Mouse (Mus musculus): ENCODE measurements around the gene Brms1. TPM values are rescaled to one million over a fixed set of nuclear protein-coding genes. Genes with fewer than 3 reads are reported as not detected.

Gene Brms1
- polyA plus RNA-seq, 1 experiment from 2014 or later: 33.2 TPM

DNA sequence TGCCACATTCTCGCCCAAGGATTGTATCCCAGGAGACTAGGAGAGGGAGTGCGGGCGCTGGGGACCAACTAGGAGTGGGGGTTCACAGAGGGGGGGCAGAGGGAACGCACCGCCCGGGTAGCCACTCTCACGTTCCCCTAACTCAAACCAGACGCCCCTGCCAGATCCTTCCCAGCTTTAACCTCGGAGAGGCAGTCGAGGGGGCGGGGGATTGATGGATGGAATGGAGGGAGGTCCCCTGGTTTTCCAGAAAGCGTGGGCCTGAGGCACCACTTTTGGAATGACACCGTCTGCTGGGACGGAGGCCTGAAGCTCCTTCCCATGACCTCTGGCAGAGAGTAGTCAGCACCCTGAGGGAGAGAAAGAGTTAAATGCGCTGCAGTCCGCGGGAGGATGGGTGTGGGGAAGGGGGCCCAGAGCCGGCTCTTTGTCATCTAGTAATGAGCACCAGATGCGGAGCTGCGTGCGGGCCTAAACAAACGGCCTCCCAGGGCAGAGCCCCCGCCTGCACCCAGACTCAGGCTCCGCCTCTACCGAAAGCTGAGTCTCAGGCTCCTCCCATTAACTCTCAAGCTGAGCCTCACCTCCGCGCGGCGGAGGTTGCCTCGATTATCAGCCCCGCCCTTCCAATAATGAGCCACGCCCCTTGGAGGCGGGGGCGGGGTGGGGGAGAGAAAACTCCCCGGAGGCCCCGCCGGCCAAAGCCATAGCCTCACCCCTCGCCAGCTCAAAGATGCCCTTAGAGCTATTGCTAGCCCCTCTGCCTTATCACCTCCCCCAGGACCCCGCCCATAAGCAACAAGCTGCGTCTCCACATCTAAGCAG lies 30.6 kb downstream of the Brms1 start:
- peak overlapping the region; percentile 63 for H3K27ac ChIP-seq (ENCODE audit: low read depth, low read length)
- H3K9ac ChIP-seq (ENCODE audit: low read depth, low read length): 0 out of 2 replicates have a peak overlapping the region, but pooled peaks have one; percentile 4
- H3K36me3 ChIP-seq (ENCODE audit: control insufficient read depth, insufficient read depth): no peaks in the 10 kb centered on the region
- TF ChIP-seq CTCF (IDR thresholded peaks at IDR 0.05; ENCODE audit: low read depth): no peak
- H3K4me2 ChIP-seq (replicated peaks; ENCODE audit: low read depth): peak overlapping the region; percentile 65
- peak; percentile 77 for ATAC-seq
- peaks cover 32% of the 10 kb centered on the region for H3K27me3 ChIP-seq (replicated peaks; ENCODE audit: control insufficient read depth, insufficient read depth, low read length)
- H3K4me3 ChIP-seq (ENCODE audit: low read depth, low read length): peak overlapping the region; percentile 38
- H3K9me3 ChIP-seq (ENCODE audit: control insufficient read depth): no peaks in the 10 kb centered on the region
- no peaks in the 10 kb centered on the region for H3K4me1 ChIP-seq (replicated peaks; ENCODE audit: control insufficient read depth, insufficient read depth, low read length)
- WGBS: 2% methylated on average over 40 of the region's 40 CpGs

DNA sequence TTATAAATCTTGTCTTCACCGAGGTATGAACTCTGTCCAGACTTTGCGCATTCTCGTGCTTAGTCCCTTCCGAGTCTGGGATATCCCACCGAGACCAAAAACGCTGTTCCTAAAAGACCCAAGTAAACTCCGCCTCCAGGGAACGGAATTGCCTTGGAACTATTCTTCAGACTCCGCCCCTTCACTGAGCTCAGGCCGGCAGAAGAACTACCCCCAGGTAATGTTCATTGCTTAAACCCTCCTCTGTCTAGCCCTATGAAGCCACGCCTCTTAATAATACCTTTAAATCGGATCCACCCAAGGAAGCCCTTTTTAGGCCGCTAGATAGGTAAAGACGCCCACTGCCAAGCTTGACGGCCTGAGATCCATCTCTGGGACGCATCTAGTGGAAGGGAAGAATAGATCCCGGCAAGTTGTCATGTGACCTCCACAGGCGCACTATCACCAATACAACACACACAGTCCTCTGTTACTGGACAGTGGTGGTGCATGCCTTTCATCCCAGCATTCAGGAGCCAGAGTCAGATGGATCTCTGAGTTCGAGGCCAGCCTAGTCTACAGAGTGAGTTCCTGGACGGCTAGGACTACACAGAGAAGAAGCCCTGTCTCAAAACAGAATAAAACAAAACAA lies 31.4 kb downstream of the Brms1 start:
- Histone ChIP-seq H3K27me3 (replicated peaks; ENCODE audit: control insufficient read depth, insufficient read depth, low read length) (peaks cover 24% of the 10 kb centered on the region), H3K4me2 (replicated peaks; ENCODE audit: low read depth) (peak overlapping the region; percentile 65), H3K27ac (ENCODE audit: low read depth, low read length) (peak overlapping the region; percentile 6; the same call in 1 of the 2 replicates), H3K36me3 (ENCODE audit: control insufficient read depth, insufficient read depth) (no peaks in the 10 kb centered on the region), H3K4me1 (replicated peaks; ENCODE audit: control insufficient read depth, insufficient read depth, low read length) (no peaks in the 10 kb centered on the region), H3K9me3 (ENCODE audit: control insufficient read depth) (no peaks in the 10 kb centered on the region), H3K4me3 (ENCODE audit: low read depth, low read length) (peak overlapping the region; percentile 38), H3K9ac (ENCODE audit: low read depth, low read length) (no peak overlapping the region)
- WGBS: 3% methylated on average over 20 of the region's 20 CpGs
- ATAC-seq: peak; percentile 19; the same call in 1 of the 2 replicates
- TF ChIP-seq CTCF (IDR thresholded peaks at IDR 0.05; ENCODE audit: low read depth): peak; percentile 12; the same call in 1 of the 2 replicates

DNA sequence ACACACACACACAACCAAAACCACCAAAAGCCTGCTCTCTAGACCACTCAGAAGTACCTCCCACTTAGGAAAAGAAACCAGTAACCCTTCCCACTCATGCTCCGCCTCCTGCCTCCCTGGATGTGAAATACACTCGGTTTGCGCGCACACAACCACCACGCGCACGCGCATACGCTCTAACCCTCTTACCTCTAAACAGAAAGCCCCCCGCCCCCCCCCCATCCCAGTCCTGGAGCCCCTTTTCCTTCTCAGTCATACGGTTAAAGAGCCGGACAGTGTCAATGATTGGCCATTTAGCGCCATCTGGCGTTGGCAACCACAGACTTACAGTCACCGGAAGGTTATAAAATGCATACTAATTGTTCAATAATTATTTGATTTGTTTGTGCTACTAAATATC lies 31.9 kb downstream of the Brms1 start:
- Histone ChIP-seq H3K9ac (ENCODE audit: low read depth, low read length) (no peak overlapping the region), H3K27ac (ENCODE audit: low read depth, low read length) (no peak overlapping the region), H3K4me3 (ENCODE audit: low read depth, low read length) (peak overlapping the region; percentile 38), H3K27me3 (replicated peaks; ENCODE audit: control insufficient read depth, insufficient read depth, low read length) (peaks cover 21% of the 10 kb centered on the region), H3K4me2 (replicated peaks; ENCODE audit: low read depth) (peak overlapping the region; percentile 65), H3K9me3 (ENCODE audit: control insufficient read depth) (no peaks in the 10 kb centered on the region), H3K4me1 (replicated peaks; ENCODE audit: control insufficient read depth, insufficient read depth, low read length) (no peaks in the 10 kb centered on the region), H3K36me3 (ENCODE audit: control insufficient read depth, insufficient read depth) (no peaks in the 10 kb centered on the region)
- no peak for ATAC-seq
- WGBS: 2% methylated on average over 15 of the region's 15 CpGs
- peak; percentile 77 for TF ChIP-seq CTCF (IDR thresholded peaks at IDR 0.05; ENCODE audit: low read depth)

DNA sequence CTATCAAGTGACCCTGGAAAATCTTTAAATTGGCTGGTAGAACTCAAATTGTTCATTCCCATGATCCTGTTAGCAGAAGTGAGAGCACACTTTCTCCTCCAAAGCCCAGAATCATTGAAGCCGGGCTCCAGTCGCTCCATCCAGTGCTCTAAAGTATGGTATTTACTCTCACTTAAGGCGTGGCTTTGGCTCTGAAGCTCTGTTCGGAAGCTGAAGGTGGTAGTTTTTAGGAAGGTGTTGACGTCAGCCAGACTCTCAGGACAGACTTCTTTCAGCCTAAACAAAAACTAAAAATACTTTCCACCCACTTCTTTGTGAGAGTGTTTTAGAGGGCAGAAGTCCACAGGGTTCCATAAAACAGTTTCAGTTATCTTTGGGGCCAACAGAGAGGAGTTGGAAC lies 32.4 kb downstream of the Brms1 start:
- H3K4me2 ChIP-seq (replicated peaks; ENCODE audit: low read depth): peak overlapping the region; percentile 65
- no peak overlapping the region for H3K9ac ChIP-seq (ENCODE audit: low read depth, low read length)
- H3K36me3 ChIP-seq (ENCODE audit: control insufficient read depth, insufficient read depth): no peaks in the 10 kb centered on the region
- ATAC-seq: no peak
- WGBS: 18% methylated on average over 5 of the region's 5 CpGs
- no peak for TF ChIP-seq CTCF (IDR thresholded peaks at IDR 0.05; ENCODE audit: low read depth)
- H3K27ac ChIP-seq (ENCODE audit: low read depth, low read length): no peak overlapping the region
- H3K27me3 ChIP-seq (replicated peaks; ENCODE audit: control insufficient read depth, insufficient read depth, low read length): peaks cover 17% of the 10 kb centered on the region
- no peaks in the 10 kb centered on the region for H3K4me1 ChIP-seq (replicated peaks; ENCODE audit: control insufficient read depth, insufficient read depth, low read length)
- peak overlapping the region; percentile 38; the same call in 1 of the 2 replicates for H3K4me3 ChIP-seq (ENCODE audit: low read depth, low read length)
- no peaks in the 10 kb centered on the region for H3K9me3 ChIP-seq (ENCODE audit: control insufficient read depth)

DNA sequence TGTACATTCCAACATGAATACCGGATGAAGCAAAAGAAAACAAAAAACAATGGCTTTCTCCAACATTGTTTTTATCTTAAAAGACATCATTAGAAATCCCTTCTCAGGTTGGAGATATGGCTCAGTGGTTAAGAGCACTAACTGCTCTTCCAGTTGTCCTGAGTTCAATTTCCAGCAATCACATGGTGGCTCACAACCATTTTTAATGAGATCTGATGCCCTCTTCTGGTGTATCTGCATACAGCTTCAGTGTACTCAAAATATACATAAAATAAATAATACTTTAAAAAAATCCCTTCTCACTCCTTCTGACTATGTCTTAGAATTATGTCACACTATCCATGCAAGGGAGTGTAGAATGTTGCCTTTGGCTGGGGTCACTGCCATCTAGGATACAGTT lies 38.1 kb downstream of the Brms1 start:
- H3K36me3 ChIP-seq (ENCODE audit: control insufficient read depth, insufficient read depth): no peaks in the 10 kb centered on the region
- H3K4me2 ChIP-seq (replicated peaks; ENCODE audit: low read depth): no peak overlapping the region
- H3K4me1 ChIP-seq (replicated peaks; ENCODE audit: control insufficient read depth, insufficient read depth, low read length): no peaks in the 10 kb centered on the region
- H3K27ac ChIP-seq (ENCODE audit: low read depth, low read length): no peak overlapping the region
- 100% methylated on average over 1 of the region's 1 CpGs for WGBS
- peaks cover 37% of the 10 kb centered on the region for H3K27me3 ChIP-seq (replicated peaks; ENCODE audit: control insufficient read depth, insufficient read depth, low read length)
- H3K9ac ChIP-seq (ENCODE audit: low read depth, low read length): no peak overlapping the region
- H3K9me3 ChIP-seq (ENCODE audit: control insufficient read depth): no peaks in the 10 kb centered on the region
- ATAC-seq: no peak
- H3K4me3 ChIP-seq (ENCODE audit: low read depth, low read length): no peak overlapping the region
- TF ChIP-seq CTCF (IDR thresholded peaks at IDR 0.05; ENCODE audit: low read depth): peak; percentile 31; the same call in 1 of the 2 replicates

DNA sequence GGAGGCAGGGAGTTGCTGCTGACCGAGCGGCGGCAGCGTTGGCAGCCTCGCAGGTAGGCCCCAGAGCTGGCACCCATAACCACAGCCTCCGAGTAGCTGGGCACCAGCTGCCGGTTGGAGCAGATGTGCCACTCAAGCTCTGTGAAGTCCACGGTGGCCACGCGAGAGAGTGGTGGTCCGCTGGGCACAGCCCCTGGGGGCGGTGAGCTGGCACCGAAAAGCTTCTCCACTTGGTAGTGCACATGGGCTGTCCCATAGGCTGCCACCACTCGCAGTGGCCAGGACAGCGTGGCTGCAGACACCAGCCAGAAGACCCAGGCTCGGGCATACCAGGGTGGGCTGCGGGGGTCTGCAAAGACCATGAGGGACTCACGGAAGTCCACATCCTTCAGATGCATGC lies 40.9 kb downstream of the Brms1 start:
- Histone ChIP-seq H3K4me2 (replicated peaks; ENCODE audit: low read depth) (no peak overlapping the region), H3K4me1 (replicated peaks; ENCODE audit: control insufficient read depth, insufficient read depth, low read length) (no peaks in the 10 kb centered on the region), H3K27me3 (replicated peaks; ENCODE audit: control insufficient read depth, insufficient read depth, low read length) (peaks cover 58% of the 10 kb centered on the region), H3K9ac (ENCODE audit: low read depth, low read length) (no peak overlapping the region), H3K36me3 (ENCODE audit: control insufficient read depth, insufficient read depth) (no peaks in the 10 kb centered on the region), H3K4me3 (ENCODE audit: low read depth, low read length) (no peak overlapping the region), H3K27ac (ENCODE audit: low read depth, low read length) (no peak overlapping the region), H3K9me3 (ENCODE audit: control insufficient read depth) (no peaks in the 10 kb centered on the region)
- 57% methylated on average over 18 of the region's 18 CpGs for WGBS
- no peak for ATAC-seq
- no peak for TF ChIP-seq CTCF (IDR thresholded peaks at IDR 0.05; ENCODE audit: low read depth)

Measured in intestine, postnatal 0 days (tissue).